Mouse (Mus musculus): ENCODE measurements at regions not wholly inside any gene's neighbourhood (a gene's known extent, or its start where the extent isn't known, plus 50 kb on each side); places are given as distances from the start of the nearest gene placed in this dataset.

DNA sequence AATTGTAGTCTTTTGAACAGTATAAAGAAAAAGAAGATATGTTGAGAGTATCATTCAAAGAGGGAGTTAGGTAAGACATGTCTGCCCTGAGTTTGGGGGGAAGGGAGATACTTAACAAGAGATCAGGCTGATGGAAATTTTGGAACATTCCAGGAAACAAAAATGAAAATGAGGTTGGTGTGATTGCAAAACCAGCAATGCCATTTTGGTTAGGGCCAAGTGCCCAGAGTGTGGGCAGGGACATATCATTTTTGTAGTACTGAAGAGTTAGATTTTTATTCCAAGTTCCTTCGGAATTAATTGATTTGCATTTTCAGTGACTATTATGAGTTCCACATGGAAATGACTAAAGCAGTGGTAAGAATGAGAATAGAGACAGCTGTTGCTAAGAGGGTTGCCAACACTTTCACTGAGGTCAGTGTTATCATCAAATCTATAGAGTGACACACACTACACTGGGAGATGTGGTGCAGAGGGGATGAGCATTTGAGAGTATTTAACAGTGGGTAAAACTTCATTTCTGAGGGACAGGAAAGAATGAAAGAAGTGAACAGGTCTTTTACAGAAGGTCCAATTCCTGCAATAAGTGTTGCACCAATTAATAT, 105.1 kb upstream of the Erbb4 start:
- no peak for DNase-seq (ENCODE audit: low spot score)

DNA sequence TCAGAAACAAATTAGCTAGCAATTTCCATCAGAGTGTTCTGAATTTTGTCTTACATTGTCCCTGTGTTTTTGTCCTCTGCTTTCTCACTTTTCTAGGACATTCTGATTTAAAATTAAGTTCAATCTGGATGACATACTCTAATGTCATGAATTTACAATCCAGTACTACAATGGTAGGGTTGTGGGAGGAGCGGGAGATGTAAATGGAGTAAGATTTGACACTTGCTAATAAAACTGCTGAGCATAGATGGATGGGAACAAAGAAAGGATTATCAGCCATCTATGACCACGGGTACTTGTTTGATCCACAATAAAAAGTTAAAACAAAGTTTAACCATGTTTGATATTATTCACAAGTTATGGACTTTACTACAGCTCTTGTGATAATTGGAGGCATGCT, 94.9 kb upstream of the Erbb4 start:
- DNase-seq (ENCODE audit: low spot score): no peak

GRCm38 (mm10) chr1:69165202-69165601, 57.3 kb upstream of the Erbb4 start:
- peak; percentile 8 for DNase-seq (ENCODE audit: low spot score)

Measured in left cerebral cortex, adult 11 months (tissue).